Mouse (Mus musculus): ENCODE results near the gene Dnajb12. TPM values are rescaled to one million over a fixed set of nuclear protein-coding genes. Genes with fewer than 3 reads are reported as not detected.

Dnajb12 gene
- total and polyA plus RNA-seq, 3 experiments: 32.9 to 45.4 (median 36.8) TPM

GRCm38 (mm10) chr10:59849371-59849770 is 30.0 kb upstream of the Dnajb12 start:
- DNase-seq: no peak
- H3K36me3 ChIP-seq (ENCODE audit: control insufficient read depth, insufficient read depth, low read length): no peaks in the 10 kb centered on the region
- WGBS: 91% methylated on average over 7 of the region's 7 CpGs
- no peak overlapping the region for H3K27ac ChIP-seq
- no peak for TF ChIP-seq CTCF (IDR thresholded peaks at IDR 0.05)
- TF ChIP-seq EP300 (IDR thresholded peaks at IDR 0.05; ENCODE audit: insufficient read depth, low read depth, low read length): no peak
- TF ChIP-seq POLR2A (IDR thresholded peaks at IDR 0.05; ENCODE audit: insufficient read depth, low read depth, low read length): no peak
- no peaks in the 10 kb centered on the region for H3K27me3 ChIP-seq (ENCODE audit: control insufficient read depth, insufficient read depth, low read length)
- no peaks in the 10 kb centered on the region for H3K79me2 ChIP-seq (replicated peaks; ENCODE audit: control insufficient read depth, insufficient read depth, low read length)
- no peak overlapping the region for H3K4me3 ChIP-seq
- H3K9ac ChIP-seq (ENCODE audit: low read depth, low read length): no peak overlapping the region
- intact Hi-C loops (cut with DNase I): no loop called here
- H3K4me1 ChIP-seq (ENCODE audit: control insufficient read depth, insufficient read depth, low read length): no peaks in the 10 kb centered on the region

GRCm38 (mm10) chr10:59857157-59857556 is 22.2 kb upstream of the Dnajb12 start:
- WGBS: 79% methylated on average over 5 of the region's 5 CpGs
- H3K79me2 ChIP-seq (replicated peaks; ENCODE audit: control insufficient read depth, insufficient read depth, low read length): no peaks in the 10 kb centered on the region
- H3K36me3 ChIP-seq (ENCODE audit: control insufficient read depth, insufficient read depth, low read length): no peaks in the 10 kb centered on the region
- no peak for TF ChIP-seq POLR2A (IDR thresholded peaks at IDR 0.05; ENCODE audit: insufficient read depth, low read depth, low read length)
- no peak for TF ChIP-seq EP300 (IDR thresholded peaks at IDR 0.05; ENCODE audit: insufficient read depth, low read depth, low read length)
- TF ChIP-seq CTCF (IDR thresholded peaks at IDR 0.05): no peak
- H3K4me3 ChIP-seq: no peak overlapping the region
- H3K9ac ChIP-seq (ENCODE audit: low read depth, low read length): no peak overlapping the region
- intact Hi-C loops (cut with DNase I): no loop called here
- no peaks in the 10 kb centered on the region for H3K27me3 ChIP-seq (ENCODE audit: control insufficient read depth, insufficient read depth, low read length)
- DNase-seq: no peak
- H3K4me1 ChIP-seq (ENCODE audit: control insufficient read depth, insufficient read depth, low read length): no peaks in the 10 kb centered on the region
- H3K27ac ChIP-seq: no peak overlapping the region

GRCm38 (mm10) chr10:59860684-59861083 is 18.7 kb upstream of the Dnajb12 start:
- 69% methylated on average over 9 of the region's 9 CpGs for WGBS
- H3K4me3 ChIP-seq: no peak overlapping the region
- no peak for DNase-seq
- no peak overlapping the region for H3K27ac ChIP-seq
- H3K27me3 ChIP-seq (ENCODE audit: control insufficient read depth, insufficient read depth, low read length): no peaks in the 10 kb centered on the region
- TF ChIP-seq EP300 (IDR thresholded peaks at IDR 0.05; ENCODE audit: insufficient read depth, low read depth, low read length) (no peak), POLR2A (IDR thresholded peaks at IDR 0.05; ENCODE audit: insufficient read depth, low read depth, low read length) (no peak), CTCF (IDR thresholded peaks at IDR 0.05) (no peak)
- H3K36me3 ChIP-seq (ENCODE audit: control insufficient read depth, insufficient read depth, low read length): no peaks in the 10 kb centered on the region
- H3K9ac ChIP-seq (ENCODE audit: low read depth, low read length): no peak overlapping the region
- intact Hi-C loops (cut with DNase I): loop anchor here (10.0 kb wide), 1 partner anchor 696 kb away; no protein-coding TSS in a partner anchor
- H3K79me2 ChIP-seq (replicated peaks; ENCODE audit: control insufficient read depth, insufficient read depth, low read length): no peaks in the 10 kb centered on the region
- H3K4me1 ChIP-seq (ENCODE audit: control insufficient read depth, insufficient read depth, low read length): no peaks in the 10 kb centered on the region; the same call in 1 of the 2 replicates

GRCm38 (mm10) chr10:59861201-59861600 is 18.2 kb upstream of the Dnajb12 start:
- Histone ChIP-seq H3K27me3 (ENCODE audit: control insufficient read depth, insufficient read depth, low read length) (no peaks in the 10 kb centered on the region), H3K36me3 (ENCODE audit: control insufficient read depth, insufficient read depth, low read length) (no peaks in the 10 kb centered on the region), H3K9ac (ENCODE audit: low read depth, low read length) (no peak overlapping the region), H3K4me1 (ENCODE audit: control insufficient read depth, insufficient read depth, low read length) (no peaks in the 10 kb centered on the region; the same call in 1 of the 2 replicates), H3K4me3 (no peak overlapping the region), H3K79me2 (replicated peaks; ENCODE audit: control insufficient read depth, insufficient read depth, low read length) (no peaks in the 10 kb centered on the region), H3K27ac (no peak overlapping the region)
- TF ChIP-seq CTCF (IDR thresholded peaks at IDR 0.05) (no peak), POLR2A (IDR thresholded peaks at IDR 0.05; ENCODE audit: insufficient read depth, low read depth, low read length) (no peak), EP300 (IDR thresholded peaks at IDR 0.05; ENCODE audit: insufficient read depth, low read depth, low read length) (no peak)
- 88% methylated on average over 10 of the region's 10 CpGs for WGBS
- intact Hi-C loops (cut with DNase I): loop anchor here (10.0 kb wide), 1 partner anchor 696 kb away; no protein-coding TSS in a partner anchor
- DNase-seq: no peak

GRCm38 (mm10) chr10:59862816-59863440 is 16.4 kb upstream of the Dnajb12 start:
- Histone ChIP-seq H3K27me3 (ENCODE audit: control insufficient read depth, insufficient read depth, low read length) (no peaks in the 10 kb centered on the region), H3K36me3 (ENCODE audit: control insufficient read depth, insufficient read depth, low read length) (no peaks in the 10 kb centered on the region), H3K27ac (no peak overlapping the region), H3K4me3 (no peak overlapping the region), H3K4me1 (ENCODE audit: control insufficient read depth, insufficient read depth, low read length) (no peaks in the 10 kb centered on the region; the same call in 1 of the 2 replicates), H3K79me2 (replicated peaks; ENCODE audit: control insufficient read depth, insufficient read depth, low read length) (no peaks in the 10 kb centered on the region), H3K9ac (ENCODE audit: low read depth, low read length) (no peak overlapping the region)
- intact Hi-C loops (cut with DNase I): loop anchor here (10.0 kb wide), 1 partner anchor 698 kb away; no protein-coding TSS in a partner anchor
- TF ChIP-seq POLR2A (IDR thresholded peaks at IDR 0.05; ENCODE audit: insufficient read depth, low read depth, low read length) (no peak), CTCF (IDR thresholded peaks at IDR 0.05) (no peak), EP300 (IDR thresholded peaks at IDR 0.05; ENCODE audit: insufficient read depth, low read depth, low read length) (no peak)
- 88% methylated on average over 6 of the region's 6 CpGs for WGBS
- DNase-seq: no peak

GRCm38 (mm10) chr10:59863620-59864019 is 15.7 kb upstream of the Dnajb12 start:
- Histone ChIP-seq H3K4me3 (no peak overlapping the region), H3K4me1 (ENCODE audit: control insufficient read depth, insufficient read depth, low read length) (no peaks in the 10 kb centered on the region; the same call in 1 of the 2 replicates), H3K27ac (no peak overlapping the region), H3K79me2 (replicated peaks; ENCODE audit: control insufficient read depth, insufficient read depth, low read length) (no peaks in the 10 kb centered on the region), H3K27me3 (ENCODE audit: control insufficient read depth, insufficient read depth, low read length) (no peaks in the 10 kb centered on the region), H3K36me3 (ENCODE audit: control insufficient read depth, insufficient read depth, low read length) (no peaks in the 10 kb centered on the region), H3K9ac (ENCODE audit: low read depth, low read length) (no peak overlapping the region)
- 64% methylated on average over 4 of the region's 4 CpGs for WGBS
- no peak for TF ChIP-seq EP300 (IDR thresholded peaks at IDR 0.05; ENCODE audit: insufficient read depth, low read depth, low read length)
- DNase-seq: no peak
- intact Hi-C loops (cut with DNase I): loop anchor here (10.0 kb wide), 1 partner anchor 699 kb away; no protein-coding TSS in a partner anchor

All from heart, adult 2 months (tissue).